Mouse (Mus musculus): Measurements from ENCODE around the gene AL731706.1. TPM values are rescaled to one million over a fixed set of nuclear protein-coding genes. Genes with fewer than 3 reads are reported as not detected.

AL731706.1 gene
- 26.3 and 33.2 TPM in 2 replicates for polyA plus RNA-seq (2015; fragmentation: Nextera tagmentation; extraction: Ambion mirVana)

DNA sequence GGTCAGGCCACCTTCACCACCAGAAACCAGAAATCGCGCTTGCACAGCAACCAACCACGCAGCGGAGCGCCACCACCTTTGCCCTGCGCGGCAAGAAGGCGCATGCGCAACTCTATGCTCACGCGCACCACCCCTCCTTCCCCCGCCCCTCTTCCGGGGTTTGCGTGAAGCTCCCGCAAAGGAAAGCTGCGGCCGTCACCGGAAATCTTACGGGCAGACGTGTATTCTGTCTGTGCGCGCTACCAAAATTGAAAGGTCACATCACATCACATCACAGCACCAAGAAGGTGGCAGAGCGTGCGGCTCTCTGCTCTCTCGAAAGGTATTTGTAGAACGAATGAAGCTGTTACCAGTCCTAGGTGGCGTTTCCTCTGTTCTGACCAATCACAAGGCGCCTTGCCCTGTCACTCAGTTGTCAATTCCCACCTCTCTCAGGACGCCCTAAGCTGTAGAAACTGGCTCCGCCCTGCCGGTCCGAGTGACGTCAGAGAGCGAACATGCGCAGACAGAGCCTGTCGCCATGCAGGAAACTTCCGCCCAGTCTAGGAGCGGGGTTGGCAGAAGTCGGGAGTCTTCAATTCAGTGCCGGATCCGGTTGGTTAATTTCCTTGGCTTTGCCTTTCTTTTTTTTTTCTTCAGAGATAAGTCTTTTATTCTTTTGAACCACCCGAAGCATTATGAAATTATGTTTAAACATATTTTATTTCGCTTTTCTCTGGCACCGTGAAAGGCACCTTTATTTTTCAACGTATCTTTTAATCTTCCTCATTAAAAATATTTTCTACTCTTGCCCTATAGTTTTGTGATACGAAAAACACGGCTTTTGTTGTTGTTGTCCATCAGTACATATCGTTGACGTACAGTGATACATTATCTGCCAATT is at the start of gene AL731706.1, which contains the start of the genes Slx4ip and Mkks:
AL731706.1 (minus strand) TSS at position 322 of the 883 bp plus-strand sequence.
Slx4ip (plus strand) TSS at position 151 of the 883 bp plus-strand sequence.
Mkks (minus strand) TSS at position 322 of the 883 bp plus-strand sequence.
- no peaks in the 10 kb centered on the region for H3K36me3 ChIP-seq (ENCODE audit: control insufficient read depth, insufficient read depth, low read length)
- peak within 1 kb of the TSS; percentile 56 for H3K4me2 ChIP-seq (replicated peaks; ENCODE audit: low read depth)
- H3K4me1 ChIP-seq (replicated peaks; ENCODE audit: control insufficient read depth, insufficient read depth), result no peaks in the 10 kb centered on the region
- no peaks in the 10 kb centered on the region for H3K27me3 ChIP-seq (ENCODE audit: control insufficient read depth, insufficient read depth, low read length)
- TF ChIP-seq EP300 (optimal IDR thresholded peaks at IDR 0.05) (no peak), CTCF (IDR thresholded peaks at IDR 0.05; ENCODE audit: low read depth) (peak; percentile 21; the same call in 1 of the 2 replicates)
- ATAC-seq (ENCODE audit: low FRiP score, low TSS enrichment) (peak; percentile 99), DNase-seq (ENCODE audit: low spot score) (peak; percentile 99)
- H3K4me3 ChIP-seq (ENCODE audit: low read depth, low read length), result peak within 1 kb of the TSS; percentile 81
- under 1% methylated on average over 49 of the region's 49 CpGs for WGBS
- peak within 1 kb of the TSS; percentile 75 for H3K9ac ChIP-seq (ENCODE audit: low read length)
- peak within 1 kb of the TSS; percentile 94 for H3K27ac ChIP-seq (replicated peaks)
- no peaks in the 10 kb centered on the region for H3K9me3 ChIP-seq (ENCODE audit: control insufficient read depth, low read length)

DNA sequence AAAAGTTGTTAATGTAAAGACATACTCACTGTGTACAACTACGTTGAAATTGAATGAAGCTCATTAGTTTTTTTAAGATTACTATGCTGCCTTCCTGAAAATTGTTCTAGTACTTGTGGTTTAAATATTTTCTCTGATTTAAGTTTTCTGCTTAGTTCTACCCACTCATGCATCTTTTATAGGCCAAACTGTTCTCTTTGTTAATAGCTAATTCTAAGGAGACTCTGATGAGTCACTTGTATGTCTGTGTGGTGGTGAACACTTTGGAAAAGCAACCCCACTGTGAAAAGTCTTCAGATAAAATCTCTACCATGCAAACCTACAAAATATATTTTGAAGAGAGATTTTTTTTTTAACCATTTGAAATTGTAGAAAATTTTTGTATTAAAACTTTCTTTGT is 47.1 kb upstream of the AL731706.1 start:
- WGBS, result 77% methylated on average over 1 of the region's 1 CpGs
- H3K9me3 ChIP-seq (ENCODE audit: control insufficient read depth, low read length), result no peaks in the 10 kb centered on the region
- TF ChIP-seq CTCF (IDR thresholded peaks at IDR 0.05; ENCODE audit: low read depth) (no peak), EP300 (optimal IDR thresholded peaks at IDR 0.05) (no peak)
- DNase-seq (ENCODE audit: low spot score) (no peak), ATAC-seq (ENCODE audit: low FRiP score, low TSS enrichment) (no peak)
- no peaks in the 10 kb centered on the region for H3K27me3 ChIP-seq (ENCODE audit: control insufficient read depth, insufficient read depth, low read length)
- H3K9ac ChIP-seq (ENCODE audit: low read length), result no peak overlapping the region
- no peaks in the 10 kb centered on the region for H3K36me3 ChIP-seq (ENCODE audit: control insufficient read depth, insufficient read depth, low read length)
- H3K27ac ChIP-seq (replicated peaks), result no peak overlapping the region
- no peak overlapping the region for H3K4me2 ChIP-seq (replicated peaks; ENCODE audit: low read depth)
- H3K4me3 ChIP-seq (ENCODE audit: low read depth, low read length), result no peak overlapping the region
- H3K4me1 ChIP-seq (replicated peaks; ENCODE audit: control insufficient read depth, insufficient read depth), result no peaks in the 10 kb centered on the region

DNA sequence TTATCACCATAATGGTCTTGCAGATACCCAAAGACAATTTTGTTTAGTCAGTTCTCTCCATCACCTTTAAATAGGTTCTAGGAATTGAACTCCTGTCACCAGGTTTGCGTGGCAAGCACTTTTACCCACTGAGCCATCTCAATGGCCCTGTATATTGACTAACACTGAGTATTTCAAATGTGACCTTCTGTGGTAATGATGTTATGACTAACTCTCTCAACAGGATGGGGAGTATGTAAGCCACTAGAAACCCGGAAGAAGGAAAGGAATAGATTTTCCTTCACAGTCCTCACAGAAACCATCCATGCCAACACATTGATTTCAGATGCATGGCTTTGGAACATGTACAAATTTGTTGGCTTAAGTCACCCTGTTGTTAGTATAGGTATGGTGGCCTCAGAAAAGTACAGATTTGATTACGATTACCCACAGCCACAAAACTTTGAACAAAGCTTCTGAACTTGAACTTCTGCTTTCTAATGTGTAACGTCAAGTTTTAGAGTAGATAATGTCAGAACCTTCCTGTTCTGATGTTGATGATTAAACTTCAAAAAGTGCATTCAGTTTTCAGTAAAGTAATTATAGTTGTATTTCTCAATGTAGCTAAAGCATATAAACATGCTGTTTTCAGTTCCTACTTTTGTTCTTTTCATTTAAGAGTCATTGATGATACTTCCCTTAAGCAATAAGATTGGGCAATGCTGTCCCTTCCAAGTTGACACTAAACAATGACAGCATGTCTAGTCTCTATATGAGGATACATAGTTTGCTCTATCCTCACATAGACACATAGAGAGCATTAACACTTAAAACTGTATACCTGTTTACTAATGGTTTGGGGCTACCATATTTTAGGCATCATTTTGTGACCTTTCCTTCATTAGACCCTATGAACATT is 45.5 kb upstream of the AL731706.1 start:
- TF ChIP-seq EP300 (optimal IDR thresholded peaks at IDR 0.05), result no peak
- TF ChIP-seq CTCF (IDR thresholded peaks at IDR 0.05; ENCODE audit: low read depth), result no peak
- H3K4me1 ChIP-seq (replicated peaks; ENCODE audit: control insufficient read depth, insufficient read depth), result no peaks in the 10 kb centered on the region
- DNase-seq (ENCODE audit: low spot score) (no peak), ATAC-seq (ENCODE audit: low FRiP score, low TSS enrichment) (no peak)
- H3K27ac ChIP-seq (replicated peaks), result no peak overlapping the region
- H3K4me3 ChIP-seq (ENCODE audit: low read depth, low read length), result no peak overlapping the region
- no peak overlapping the region for H3K9ac ChIP-seq (ENCODE audit: low read length)
- no peak overlapping the region for H3K4me2 ChIP-seq (replicated peaks; ENCODE audit: low read depth)
- H3K9me3 ChIP-seq (ENCODE audit: control insufficient read depth, low read length), result no peaks in the 10 kb centered on the region
- no peaks in the 10 kb centered on the region for H3K36me3 ChIP-seq (ENCODE audit: control insufficient read depth, insufficient read depth, low read length)
- no peaks in the 10 kb centered on the region for H3K27me3 ChIP-seq (ENCODE audit: control insufficient read depth, insufficient read depth, low read length)
- 89% methylated on average over 4 of the region's 4 CpGs for WGBS

DNA sequence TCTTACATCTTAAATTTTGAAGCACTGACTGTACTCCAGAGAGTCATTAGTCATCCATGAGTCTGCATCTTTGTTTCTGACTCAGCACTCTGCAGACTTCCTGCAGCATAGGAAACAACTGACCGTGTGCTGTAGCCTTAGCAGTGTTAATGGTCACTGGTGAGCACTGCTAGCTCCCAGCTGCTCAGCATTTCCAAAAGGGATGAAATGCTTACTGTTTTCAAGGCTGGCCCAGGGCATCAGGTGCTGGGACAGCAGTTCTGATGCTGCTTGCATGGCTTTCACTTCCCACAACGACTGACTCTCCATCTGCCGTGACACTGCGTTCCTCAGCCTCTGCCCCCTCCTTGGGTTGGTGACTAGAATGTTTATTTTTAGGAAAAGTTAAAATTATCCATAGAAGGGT is 29.8 kb upstream of the AL731706.1 start:
- WGBS, result 29% methylated on average over 4 of the region's 4 CpGs
- Histone ChIP-seq H3K9ac (ENCODE audit: low read length) (no peak overlapping the region), H3K4me1 (replicated peaks; ENCODE audit: control insufficient read depth, insufficient read depth) (no peaks in the 10 kb centered on the region), H3K27ac (replicated peaks) (peak overlapping the region; percentile 56; the same call in 1 of the 2 replicates), H3K36me3 (ENCODE audit: control insufficient read depth, insufficient read depth, low read length) (no peaks in the 10 kb centered on the region), H3K4me2 (replicated peaks; ENCODE audit: low read depth) (no peak overlapping the region), H3K9me3 (ENCODE audit: control insufficient read depth, low read length) (no peaks in the 10 kb centered on the region), H3K27me3 (ENCODE audit: control insufficient read depth, insufficient read depth, low read length) (no peaks in the 10 kb centered on the region), H3K4me3 (ENCODE audit: low read depth, low read length) (no peak overlapping the region)
- TF ChIP-seq CTCF (IDR thresholded peaks at IDR 0.05; ENCODE audit: low read depth), result no peak
- TF ChIP-seq EP300 (optimal IDR thresholded peaks at IDR 0.05), result no peak
- ATAC-seq (ENCODE audit: low FRiP score, low TSS enrichment) (peak; percentile 80), DNase-seq (ENCODE audit: low spot score) (no peak)

DNA sequence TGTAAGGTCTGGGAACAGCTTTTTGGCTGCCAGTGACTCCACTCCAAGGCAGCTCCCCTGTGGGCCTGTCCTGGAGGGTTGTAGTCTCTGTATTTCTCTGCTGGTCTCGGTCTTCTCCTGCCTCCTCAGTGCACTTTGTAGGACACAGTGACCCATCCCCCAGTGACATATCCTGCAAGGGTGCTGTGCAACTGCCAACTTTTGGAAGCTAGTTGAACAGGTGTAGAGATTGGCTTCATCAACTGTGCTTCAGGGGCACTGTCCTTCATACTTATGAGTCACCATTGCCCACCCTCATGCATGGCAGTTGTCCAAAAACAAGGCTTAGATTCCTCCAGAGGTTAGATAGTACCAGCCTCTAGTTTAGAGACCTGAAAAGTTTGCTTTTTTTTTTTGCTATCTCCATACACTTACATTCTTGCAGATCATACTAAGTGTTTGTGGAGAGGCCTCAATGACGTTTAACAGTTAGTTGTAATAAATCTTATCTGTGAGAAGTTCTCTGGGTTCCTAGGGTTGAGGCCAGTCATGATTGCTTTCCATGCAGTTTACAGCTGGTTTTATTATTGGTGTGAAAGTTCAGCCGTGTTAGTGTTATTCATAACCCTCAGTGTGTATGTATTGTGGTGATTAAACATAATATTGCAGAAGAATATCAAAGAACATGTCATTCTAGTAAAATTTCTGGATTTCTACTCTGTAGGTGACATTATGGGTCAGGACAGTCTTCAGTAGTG is 29.2 kb upstream of the AL731706.1 start:
- ATAC-seq (ENCODE audit: low FRiP score, low TSS enrichment), result no peak
- TF ChIP-seq EP300 (optimal IDR thresholded peaks at IDR 0.05) (no peak), CTCF (IDR thresholded peaks at IDR 0.05; ENCODE audit: low read depth) (no peak)
- 54% methylated on average over 3 of the region's 3 CpGs for WGBS

More for the DNA sequence above, 29.2 kb upstream of the AL731706.1 start:
- H3K36me3 ChIP-seq (ENCODE audit: control insufficient read depth, insufficient read depth, low read length), result no peaks in the 10 kb centered on the region
- no peak for DNase-seq (ENCODE audit: low spot score)
- no peak overlapping the region for H3K4me3 ChIP-seq (ENCODE audit: low read depth, low read length)
- no peaks in the 10 kb centered on the region for H3K4me1 ChIP-seq (replicated peaks; ENCODE audit: control insufficient read depth, insufficient read depth)
- no peak overlapping the region for H3K9ac ChIP-seq (ENCODE audit: low read length)
- H3K4me2 ChIP-seq (replicated peaks; ENCODE audit: low read depth), result no peak overlapping the region
- peak overlapping the region; percentile 56; the same call in 1 of the 2 replicates for H3K27ac ChIP-seq (replicated peaks)
- no peaks in the 10 kb centered on the region for H3K27me3 ChIP-seq (ENCODE audit: control insufficient read depth, insufficient read depth, low read length)
- no peaks in the 10 kb centered on the region for H3K9me3 ChIP-seq (ENCODE audit: control insufficient read depth, low read length)
